Mouse (Mus musculus) kidney, adult 2 months (tissue): ENCODE measurements around the gene Tmprss6.

Experiments
- CTCF ChIP-seq: fragments of 200-500 bp; conservative IDR thresholded peaks from 2 replicates; pipeline ENCODE4 v1.5.1; 2011; ENCODE audit warnings: low read depth, mild to moderate bottlenecking, control low read depth, low read length, moderate library complexity, mixed read lengths; ENCODE audit not compliant: insufficient read depth, insufficient read length
- POLR2A ChIP-seq: fragments of 200-500 bp; IDR thresholded peaks from one replicate; pipeline ENCODE4 v1.6.1; 2011; ENCODE audit warnings: low read depth, low read length, control low read depth

DNA sequence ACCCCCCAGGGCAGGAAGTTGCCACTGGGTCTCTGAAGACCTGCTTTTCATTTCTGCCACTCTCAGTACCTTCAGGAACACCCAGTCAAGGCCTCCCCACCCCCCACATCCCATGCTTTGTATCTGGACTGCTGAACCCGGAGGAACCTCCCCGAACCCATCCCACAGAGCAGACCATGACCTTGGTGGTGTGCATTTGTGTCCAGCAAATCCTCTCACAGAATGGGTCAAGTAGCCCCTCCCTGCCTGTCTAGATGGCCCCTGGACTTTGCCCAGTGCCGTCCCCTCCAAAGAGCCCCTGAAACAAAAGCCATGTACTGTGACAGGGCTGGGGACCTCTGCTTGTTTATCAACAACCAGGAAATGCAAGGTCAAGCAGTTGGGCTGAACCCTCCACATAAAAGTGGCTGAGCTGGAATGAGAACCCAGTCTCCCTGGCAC lies 65.1 kb downstream of the Tmprss6 start:
- TF ChIP-seq CTCF (no peak), POLR2A (no peak)
